Mouse (Mus musculus): ENCODE measurements around the gene Cfap161.

DNA sequence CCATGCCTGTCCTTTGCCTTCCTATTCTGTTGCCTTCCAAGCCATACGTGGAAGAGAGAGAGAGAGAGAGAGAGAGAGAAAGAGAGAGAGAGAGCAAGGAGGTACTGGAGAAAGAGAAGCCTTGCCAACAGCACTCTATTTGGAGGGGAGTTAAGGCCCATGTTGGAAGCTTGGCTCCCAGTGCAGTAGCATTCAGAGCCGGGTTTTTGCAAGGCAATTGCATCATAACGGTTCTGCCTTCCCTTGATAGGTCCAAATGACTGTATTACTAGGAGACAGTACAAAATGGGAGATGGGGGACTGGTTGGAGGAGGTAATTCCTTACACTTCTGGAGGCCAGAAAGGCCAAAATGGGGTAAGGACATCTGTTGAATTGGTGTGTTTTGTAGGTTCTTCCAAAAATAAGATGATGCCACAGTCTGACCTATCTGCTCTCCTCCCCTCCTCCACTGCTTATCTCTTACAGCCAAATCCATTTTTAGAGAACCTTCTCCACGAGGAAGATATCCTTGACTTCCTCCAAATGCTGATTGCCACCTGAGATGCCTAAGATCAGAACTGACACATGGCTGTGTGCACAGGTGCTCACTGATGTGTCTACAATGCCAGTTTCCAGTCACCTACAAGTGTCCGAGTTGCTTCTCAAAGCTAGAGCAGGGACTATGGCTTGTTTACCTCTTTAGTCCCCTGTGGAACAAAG is 44.0 kb upstream of the Cfap161 start:
- TF ChIP-seq EP300 (IDR thresholded peaks at IDR 0.05; ENCODE audit: low read depth): no peak
- TF ChIP-seq CTCF (IDR thresholded peaks at IDR 0.05; ENCODE audit: low read depth): no peak

Measured in liver, embryonic 14.5 days (tissue).